Mouse (Mus musculus) spleen, postnatal 4 days (tissue): ENCODE data around the gene Serpina3i.
"Not testable (repeated sequence)": the region's sequence is repeated elsewhere in the genome, so short reads cannot be mapped to it uniquely, and the experiment has no call there.

Source experiments
- DNase-seq, 2 experiments: peaks; one replicate each; pipeline ENCODE4 v3.0.0; 2022; ENCODE audit warnings: low spot score in 2 of 2

Gene Serpina3i

DNA sequence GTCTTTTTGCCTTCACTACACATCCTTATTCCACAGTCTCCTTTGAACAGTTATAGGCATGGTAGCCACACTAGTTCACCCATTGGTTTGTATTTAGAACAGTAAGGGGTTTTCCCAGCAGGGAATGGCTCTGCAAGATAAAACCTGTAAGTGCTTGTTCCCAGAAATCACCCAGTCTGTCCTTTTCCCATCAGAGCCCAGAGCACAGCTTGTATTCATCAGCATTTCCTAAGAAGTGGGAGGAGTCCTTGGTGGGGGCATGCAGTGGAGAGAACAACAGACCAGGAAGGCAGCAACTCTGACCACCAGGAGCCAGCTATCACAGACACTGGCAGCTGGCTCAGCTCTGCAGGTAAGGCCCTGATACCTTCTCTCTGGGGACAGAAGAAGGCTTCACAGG, at the start of gene Serpina3i:
Gene Serpina3i (plus strand): TSS at position 260 of the 400 bp plus-strand sequence.
- no peak for DNase-seq

DNA sequence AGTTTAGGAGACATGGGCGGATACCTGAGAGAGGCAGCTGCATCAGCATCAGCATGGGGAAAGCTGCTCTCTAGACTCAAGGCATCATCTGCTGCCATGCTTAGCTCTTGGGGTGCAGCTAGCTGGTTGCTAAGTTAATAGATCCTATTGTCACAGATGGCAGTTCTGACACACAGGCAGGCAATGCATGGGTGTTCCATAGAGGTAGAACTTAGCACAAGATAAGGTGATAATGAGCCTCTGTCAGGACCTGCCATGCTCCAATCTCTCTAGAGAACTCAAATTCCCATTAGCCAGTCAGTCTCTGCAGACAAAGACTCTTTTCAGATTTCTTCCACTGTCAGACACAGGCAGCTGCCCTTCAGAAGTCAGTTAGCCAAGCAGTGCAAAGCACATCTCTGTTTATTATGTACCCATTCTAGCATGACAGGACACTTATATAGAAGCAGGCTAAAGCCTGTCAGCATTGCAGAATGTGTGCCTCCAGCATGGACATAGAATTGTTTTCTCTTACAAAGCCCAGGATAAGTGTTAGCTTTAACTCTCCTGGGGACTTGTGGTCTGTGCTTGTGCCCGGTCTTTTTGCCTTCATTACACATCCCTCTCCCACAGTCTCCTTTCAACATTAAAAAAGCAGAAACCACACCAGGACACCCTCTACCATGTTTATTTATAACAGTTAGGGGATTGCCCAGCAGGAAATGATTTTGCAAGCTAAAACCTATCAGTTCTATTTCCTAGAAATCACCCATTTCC, 49.1 kb upstream of the Serpina3i start:
- DNase-seq, result no peak

DNA sequence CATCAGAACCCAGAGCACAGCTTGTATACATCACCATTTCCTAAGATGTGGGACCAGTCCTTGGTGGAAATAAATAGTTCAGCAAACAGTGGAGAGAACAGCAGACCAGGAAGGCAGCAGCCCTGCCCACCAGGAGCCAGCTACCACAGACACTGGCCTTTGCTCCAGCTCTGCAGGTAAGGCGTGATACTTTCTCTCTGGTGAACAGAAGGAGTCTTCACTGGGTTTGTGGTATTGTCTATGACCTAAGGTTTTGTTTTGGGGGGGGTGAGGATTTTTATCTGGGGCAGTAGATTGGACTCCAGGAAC, 48.5 kb upstream of the Serpina3i start, which contains the start of gene Serpina3f:
Gene Serpina3f (plus strand): TSS at position 100 of the 309 bp plus-strand sequence.
- DNase-seq, result no peak

DNA sequence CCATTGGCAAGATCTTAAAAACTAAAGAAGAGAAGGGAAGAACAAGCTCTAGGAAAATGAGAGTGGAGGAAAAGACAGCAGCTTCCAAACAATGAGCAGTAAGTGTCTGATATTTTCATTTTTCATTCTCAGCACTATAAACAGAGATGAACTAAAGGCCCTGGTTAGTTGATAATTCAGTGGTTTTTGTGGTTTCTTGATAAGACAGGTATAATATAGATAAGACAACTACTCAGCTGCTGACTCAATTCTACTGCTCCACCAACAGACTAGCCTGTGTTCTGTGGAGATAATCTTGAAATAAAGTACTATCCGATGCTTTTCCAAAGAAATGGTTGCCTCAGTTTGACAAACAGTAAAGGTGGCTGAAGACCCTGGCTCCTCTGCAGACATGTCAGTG, 47.7 kb upstream of the Serpina3i start:
- DNase-seq, result no peak

DNA sequence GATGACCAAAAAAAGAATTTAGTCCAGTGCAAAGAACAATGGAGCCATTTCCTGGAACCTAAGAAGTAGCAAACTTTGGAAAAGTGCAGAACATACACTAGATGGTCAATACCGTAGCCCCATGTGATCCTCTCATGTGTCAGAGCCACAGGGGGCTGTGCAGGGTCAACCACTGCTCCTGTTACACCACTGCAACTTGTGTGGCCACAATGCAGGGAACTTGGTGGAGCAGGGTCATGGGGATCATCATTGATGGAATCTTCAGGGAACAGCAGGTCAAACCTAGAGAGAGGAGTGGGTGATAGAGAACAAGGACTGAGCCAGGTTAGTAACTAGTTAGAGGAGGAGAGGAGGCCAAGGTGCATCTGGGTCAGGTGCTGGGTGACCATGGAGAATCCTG, 41.3 kb upstream of the Serpina3i start:
- DNase-seq, result peak in 1 of 2 experiments; percentile 54

DNA sequence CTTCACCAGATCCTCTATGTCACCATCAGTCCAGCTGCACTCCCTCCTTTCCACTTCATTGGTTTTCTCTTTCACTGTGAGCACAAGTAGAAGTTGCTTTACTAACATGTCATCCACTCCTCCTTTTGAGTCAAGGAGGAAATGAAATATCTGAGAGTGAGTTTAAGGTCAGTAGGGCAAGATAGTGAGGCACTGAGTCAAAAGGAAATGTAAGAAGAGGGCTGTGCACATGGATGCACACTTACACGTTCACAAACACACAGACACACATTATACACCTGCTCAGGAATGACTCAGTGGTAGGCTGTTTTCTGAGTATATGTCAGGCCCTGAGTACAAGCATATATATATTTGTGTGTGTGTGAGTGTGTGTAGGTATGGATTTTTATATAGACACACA, 39.2 kb upstream of the Serpina3i start:
- DNase-seq, result no peak

DNA sequence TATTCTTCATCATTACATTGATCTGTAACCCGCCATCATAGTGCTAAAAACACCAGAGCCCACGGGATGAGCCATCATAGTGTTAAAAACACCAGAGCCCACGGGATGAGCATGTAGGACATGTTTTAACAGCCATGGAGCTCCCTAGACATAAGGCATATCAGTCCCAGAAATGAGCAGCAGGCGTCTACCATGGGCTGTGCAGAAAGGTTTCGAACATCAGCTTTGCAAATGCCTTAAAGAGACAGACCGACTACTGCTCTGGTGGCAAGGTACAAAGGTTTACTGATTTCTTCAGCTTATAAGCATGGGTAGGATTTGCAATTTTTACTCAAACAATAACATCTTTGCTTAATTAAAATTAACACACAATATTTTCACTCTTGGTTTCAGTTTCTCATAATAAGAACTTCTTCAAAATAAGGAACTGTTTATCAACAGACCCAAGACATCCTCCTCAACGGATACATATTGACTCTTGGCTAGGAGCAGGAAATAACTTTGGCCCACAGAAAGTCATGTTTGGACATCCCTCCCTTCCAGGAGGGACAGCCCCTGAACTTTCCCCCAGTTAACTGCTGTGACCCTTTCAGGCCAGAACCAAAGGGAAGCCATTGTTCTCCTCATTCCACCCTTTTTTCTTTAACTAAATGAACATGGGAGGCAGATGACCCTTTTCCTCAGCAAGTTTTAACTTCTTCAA, 38.2 kb upstream of the Serpina3i start:
- DNase-seq, result peak in 1 of 2 experiments; percentile 31

DNA sequence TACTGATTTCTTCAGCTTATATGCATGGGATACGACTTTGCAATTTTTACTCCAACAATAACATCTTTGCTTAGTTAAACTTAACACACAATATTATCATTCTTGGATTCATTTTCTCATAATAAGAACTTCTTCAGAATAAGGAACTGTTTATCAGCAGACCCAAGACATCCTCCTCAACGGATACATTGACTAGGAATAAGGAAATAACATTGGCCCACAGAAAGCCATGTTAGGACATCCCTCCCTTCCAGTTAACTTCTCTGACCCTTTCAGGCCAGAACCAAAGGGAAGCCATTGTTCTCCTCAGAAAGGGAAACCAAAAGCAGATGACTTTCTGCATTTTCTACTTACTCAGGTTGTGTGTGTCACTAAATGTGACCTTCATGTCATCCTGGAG, 32.2 kb upstream of the Serpina3i start:
- DNase-seq, result no peak

DNA sequence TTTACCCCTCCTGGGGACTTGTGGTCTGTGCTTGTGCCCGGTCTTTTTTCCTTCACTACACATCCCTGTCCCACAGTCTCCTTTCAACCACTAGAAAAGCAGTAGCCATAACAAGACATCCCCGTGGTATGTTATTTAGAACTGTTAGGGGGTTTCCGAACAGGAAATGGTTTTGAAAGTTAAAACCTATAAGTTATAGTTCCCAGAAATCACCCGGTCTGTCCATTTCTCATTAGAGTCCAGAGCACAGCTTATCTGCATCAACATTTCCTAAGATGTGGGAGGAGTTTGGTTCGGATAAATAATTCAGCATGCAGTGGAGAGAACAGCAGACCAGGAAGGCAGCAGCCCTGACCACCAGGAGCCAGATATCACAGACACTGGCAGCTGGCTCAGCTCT, 27.0 kb upstream of the Serpina3i start, which contains the start of gene Serpina3g:
Gene Serpina3g (plus strand): TSS at position 331 of the 400 bp plus-strand sequence.
- no peak for DNase-seq

DNA sequence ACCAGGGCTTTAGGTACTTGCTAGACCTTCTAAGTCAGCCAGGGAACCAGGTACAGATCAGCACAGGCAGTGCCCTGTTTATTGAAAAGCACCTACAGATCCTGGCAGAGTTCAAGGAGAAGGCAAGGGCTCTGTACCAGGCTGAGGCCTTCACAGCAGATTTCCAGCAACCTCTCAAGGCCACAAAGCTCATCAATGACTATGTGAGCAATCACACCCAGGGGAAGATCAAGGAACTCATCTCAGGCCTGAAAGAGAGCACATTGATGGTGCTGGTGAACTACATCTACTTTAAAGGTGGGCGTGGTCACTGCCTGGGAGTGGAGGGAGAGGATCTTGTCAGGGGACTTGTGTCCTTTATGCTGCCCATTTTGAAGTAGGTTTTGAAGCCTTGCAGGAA, 24.9 kb upstream of the Serpina3i start:
- not testable (repeated sequence) for DNase-seq

DNA sequence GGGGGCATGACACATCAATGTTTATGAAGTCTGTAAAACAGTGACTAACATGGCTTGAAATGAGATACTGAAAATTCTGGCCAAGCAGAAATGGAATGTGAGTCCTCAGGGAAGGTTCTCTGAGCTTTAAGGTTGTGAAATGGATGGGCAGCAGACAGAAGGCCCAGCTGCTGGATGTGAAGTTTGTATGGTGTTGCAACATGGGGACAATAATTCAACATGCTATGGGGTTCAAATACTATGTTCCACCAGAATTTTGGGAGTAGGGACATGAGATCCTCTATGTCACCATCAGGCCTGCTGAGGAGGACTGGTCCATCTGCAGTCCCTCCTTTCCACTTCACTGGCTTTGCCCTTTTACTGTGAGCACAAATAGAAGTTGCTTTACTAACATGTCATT, 19.6 kb upstream of the Serpina3i start:
- no peak for DNase-seq

DNA sequence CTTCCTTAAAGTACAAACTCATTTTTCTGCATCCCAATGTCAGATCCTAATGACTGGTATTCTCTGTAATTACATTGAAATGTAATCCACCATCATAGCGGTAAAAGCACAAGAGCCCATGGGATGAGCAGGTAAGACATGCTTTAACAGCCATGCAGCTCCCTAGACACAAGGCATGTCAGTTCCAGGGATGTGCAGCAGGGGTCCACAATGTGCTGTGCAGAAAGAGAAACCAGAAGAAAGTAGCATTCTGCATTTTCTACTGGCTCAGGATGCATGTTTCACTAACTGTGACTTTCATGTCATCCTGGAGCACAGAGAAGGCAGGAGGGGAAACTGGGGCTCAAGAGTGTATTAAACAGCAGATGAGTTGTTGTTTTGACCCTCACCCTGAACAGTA, 17.8 kb upstream of the Serpina3i start:
- DNase-seq, result no peak

DNA sequence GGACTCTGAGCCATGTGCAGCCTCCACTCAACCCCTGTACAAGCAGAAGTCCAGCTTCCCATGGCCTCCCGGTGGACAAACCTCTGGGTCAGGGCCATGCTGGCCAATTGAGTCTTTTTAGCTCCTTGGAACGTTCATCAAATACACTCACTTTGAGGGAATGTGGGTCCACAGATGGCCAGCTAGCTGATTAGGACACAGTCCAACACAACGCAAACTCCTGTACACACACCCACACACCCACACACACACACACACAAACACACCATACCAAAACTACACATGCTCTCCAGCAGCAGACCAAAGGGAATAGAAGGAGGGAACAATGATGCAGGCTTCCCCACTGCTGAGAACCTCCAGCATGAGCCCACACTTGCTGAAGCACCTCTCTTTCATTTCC, 17.3 kb upstream of the Serpina3i start:
- DNase-seq, result no peak

DNA sequence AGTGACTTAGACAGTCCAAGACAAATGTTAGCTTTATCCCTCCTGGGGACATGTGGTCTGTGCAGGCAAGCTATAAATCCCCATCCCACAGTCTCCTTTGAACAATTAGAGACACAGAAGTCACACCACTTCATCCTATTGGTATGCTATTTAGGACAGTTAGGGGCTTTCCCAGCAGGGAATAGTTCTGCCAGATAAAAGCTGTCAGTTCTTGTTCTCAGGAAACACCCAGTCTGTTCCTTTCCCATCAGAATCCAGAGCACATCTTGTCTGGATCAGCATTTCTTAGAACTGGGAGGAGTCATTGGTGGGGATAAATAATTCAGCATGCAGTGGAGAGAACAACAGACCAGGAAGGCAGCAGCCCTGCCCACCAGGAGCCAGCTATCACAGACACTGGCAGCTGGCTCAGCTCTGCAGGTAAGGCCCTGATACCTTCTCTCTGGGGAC, 15.3 kb upstream of the Serpina3i start:
- no peak for DNase-seq

DNA sequence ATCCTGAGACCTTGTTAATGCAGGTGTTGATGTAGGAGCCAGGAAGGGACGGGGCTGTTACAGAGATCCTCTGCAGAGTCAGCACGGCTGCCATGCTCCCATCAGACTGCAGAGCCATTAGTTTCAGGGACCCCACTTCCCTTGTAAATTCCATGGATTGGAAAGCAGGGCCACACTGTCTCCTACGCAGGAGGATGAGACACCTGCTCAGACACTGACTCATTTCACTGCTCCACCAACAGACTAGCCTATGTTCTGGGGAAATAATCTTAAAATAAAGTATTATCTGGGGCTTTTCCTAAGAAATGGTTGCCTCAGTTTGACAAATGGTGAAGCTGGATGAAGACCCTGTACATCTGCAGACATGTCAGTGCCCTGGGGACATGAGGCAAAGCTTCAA, 14.7 kb upstream of the Serpina3i start:
- no peak for DNase-seq

DNA sequence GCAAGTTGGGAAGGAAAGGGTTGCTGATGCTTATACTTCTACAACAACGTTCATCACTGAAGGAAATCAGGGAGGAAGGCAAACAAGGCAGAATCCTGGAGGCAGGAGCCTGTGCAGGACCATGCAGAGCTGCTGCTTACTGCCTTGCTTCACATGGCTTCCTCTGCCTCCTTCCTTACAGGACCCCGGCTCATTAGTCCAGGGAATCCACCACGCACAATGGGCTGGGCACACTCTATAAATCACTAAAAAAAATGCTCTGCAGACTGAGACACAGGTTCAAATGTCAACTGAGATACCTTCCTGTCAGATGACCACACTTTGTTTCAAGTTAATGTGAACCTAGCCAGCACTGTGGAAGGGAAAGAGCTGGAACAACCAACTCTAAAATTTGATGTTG, 1.9 kb upstream of the Serpina3i start:
- DNase-seq, result no peak

DNA sequence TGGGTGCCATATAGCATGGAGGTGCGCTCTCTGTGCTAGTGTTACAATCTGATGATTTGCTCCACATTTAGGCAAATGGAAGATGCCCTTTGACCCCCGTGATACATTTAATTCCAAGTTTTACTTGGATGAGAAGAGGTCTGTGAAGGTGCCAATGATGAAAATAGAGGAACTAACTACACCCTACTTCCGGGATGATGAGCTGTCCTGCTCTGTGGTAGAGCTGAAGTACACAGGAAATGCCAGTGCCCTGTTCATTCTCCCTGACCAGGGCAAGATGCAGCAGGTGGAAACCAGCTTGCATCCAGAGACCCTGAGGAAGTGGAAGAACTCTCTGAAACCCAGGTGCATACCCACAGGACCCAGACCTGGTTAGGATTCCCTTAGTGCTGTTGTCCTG, 3.5 kb downstream of the Serpina3i start:
- no peak for DNase-seq

DNA sequence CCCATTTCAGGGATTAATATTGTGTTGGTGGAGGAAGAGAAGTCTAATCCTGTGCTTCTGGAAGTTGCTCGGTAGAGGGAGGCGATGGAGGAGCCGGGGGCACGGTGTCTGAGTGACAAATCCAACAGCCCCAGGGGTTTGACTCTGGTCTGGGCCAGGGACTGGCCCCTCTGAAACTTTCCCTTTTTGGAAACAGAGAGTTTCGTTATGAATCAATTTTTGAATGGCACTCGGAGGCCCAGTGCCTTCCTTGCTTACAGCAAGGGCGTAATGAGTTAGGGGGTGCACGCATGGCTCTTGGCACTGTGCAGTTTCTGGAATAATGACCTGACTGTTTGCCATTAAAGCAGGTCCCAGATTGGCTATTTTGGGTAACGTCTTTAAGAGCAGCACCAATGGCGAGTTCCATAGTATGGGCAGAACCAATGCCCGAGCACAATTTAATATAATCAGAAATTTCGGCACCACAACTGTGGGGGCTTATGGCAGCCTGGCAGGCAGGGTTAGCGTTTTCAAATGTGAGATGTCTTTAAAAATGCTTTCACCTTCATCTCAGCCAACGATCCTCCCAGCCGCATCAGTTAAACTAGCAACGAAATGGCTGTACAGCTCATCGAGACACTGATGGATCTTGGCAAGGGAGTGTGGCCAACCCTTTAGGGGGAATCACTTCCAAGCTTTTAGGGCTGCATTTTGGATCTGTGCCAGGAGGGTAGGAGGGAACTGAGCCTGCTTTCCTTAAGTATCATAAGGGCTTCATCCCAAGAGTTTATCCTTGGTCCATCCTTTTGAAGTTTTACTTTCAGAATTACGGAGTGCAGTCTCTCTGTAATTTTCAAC, 15.5 kb downstream of the Serpina3i start:
- no peak for DNase-seq

DNA sequence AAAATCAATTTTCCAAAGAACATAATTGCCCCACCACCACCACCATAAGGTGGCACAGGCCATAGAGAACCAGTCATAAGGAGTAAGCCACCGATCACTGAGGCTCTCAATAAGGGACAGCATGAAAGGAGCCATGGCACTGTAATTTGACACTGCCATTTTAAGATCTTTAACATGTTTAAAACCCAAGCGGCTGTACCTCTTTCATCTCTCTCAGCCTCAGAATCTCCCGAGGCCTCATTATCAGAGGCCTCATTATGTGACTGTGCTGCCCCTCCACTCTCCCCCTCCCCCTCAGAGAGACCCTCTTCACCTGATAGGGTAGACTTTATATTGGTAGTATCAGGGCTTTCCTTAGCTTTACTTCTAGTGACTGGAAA, 16.1 kb downstream of the Serpina3i start:
- DNase-seq, result no peak

DNA sequence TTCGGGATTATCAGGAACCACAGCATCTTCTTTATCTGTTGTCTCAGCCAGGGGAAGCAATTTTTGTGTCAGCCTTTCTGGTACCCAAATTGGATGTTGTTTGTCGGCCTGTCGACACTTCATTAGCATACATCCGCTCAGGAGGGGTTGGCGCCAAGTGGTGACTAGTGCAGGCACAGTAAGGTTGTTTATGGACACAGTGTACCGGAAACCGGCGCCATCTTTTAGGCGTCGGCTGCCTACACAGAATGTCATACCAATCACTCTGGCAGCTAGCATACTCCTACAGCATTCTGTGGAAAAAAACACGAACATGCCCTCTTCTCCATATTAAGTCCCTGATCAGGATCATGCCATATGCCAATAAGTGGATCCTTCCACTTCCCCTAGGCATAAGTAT, 20.5 kb downstream of the Serpina3i start:
- no peak for DNase-seq

DNA sequence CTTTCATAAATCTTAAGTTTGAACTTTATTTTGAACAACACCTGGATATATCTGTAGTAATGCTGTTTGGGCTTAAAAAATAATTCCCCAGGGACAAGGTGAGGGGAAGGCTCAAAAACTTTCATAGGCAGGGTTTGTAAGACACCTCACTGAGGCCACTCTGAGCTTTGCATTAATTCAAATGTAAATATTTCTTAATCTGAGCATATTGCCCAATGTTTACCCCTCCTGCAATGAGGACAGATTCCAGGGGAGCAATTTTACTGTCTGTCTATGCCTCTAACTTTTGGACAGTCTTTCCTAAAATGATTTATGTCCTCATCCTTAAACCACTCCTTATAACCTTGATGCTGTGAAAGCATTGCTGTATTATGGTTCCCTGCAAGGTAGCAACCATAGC, 25.4 kb downstream of the Serpina3i start:
- DNase-seq, result no peak

DNA sequence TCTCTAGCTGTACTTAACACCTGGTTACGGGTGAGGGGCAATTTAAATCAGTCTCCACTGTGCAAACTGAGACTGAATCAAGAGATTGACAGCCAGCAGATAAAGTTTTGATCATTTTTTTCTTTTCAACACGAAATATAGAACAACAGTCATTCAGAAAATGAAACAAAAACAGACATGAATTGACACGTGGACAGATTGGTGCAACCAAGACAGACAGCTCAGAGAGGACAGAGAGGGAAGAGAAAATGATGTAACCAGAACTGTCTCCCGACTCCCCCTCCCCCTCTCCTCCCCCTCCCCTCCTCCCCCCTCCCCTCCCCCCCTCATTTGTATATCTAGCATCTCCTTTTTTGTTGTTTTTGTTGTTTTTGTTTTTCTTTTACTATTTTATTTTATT, 26.9 kb downstream of the Serpina3i start:
- no peak for DNase-seq
